Mouse (Mus musculus) kidney, postnatal 25 days (tissue): ENCODE results near the gene Tspan13.

Experiments used
- DNase-seq, 2 experiments: peaks; one replicate each; pipeline ENCODE4 v3.0.0; 2021; ENCODE audit warnings: mixed read lengths in 2 of 2

Tspan13 gene

DNA sequence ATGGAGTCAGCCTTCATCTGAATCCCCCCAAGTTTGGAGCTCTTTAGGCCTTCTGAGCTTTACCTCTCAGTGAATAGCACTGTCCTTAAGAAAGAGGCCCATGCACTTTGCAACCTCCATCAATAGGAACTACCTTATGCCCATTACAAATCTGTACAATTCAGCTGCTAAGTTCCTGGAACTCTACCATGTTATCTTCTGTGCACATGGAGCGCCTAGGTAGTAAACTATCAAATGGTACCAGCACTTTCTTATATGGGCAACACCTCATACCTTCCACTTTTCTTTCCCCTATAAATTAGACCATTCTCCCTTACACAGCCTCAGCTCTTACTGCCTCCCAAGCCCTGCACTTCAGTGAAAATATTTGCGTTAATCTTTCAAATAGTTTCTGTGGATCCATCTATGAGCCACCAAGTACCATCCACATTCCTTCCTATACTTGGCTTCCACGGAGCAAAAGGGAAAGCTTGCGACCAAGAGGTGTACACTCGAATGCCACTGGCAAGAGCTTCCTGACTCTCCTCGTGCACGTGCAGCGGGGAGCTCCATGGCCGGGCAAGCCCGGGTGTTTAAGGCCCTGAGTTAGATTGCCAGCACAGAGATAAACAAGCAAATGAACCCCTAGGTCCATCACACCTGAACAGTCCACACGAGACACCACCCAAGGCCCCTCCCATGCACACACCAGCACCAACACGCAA, 11.5 kb downstream of the Tspan13 start:
- DNase-seq, result no peak

DNA sequence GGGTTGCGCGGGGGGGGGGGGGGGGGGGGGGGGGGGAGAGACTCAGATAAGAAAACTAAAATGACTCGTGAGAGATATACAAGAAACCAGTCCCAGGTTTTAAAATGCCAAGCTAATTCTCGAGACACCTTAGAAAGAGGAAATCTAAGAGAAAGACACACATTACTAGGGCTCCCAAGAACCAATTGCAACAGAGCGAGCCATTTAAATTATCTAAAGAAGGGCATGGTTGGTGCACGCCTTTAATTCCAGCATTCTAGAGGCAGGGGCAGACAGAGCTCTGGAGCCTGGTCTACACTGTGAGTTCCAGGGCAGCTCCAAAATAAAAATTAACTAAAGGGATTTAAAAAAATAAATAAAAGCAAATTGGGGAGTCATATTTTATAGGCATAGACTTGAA, 12.6 kb downstream of the Tspan13 start:
- no peak for DNase-seq

DNA sequence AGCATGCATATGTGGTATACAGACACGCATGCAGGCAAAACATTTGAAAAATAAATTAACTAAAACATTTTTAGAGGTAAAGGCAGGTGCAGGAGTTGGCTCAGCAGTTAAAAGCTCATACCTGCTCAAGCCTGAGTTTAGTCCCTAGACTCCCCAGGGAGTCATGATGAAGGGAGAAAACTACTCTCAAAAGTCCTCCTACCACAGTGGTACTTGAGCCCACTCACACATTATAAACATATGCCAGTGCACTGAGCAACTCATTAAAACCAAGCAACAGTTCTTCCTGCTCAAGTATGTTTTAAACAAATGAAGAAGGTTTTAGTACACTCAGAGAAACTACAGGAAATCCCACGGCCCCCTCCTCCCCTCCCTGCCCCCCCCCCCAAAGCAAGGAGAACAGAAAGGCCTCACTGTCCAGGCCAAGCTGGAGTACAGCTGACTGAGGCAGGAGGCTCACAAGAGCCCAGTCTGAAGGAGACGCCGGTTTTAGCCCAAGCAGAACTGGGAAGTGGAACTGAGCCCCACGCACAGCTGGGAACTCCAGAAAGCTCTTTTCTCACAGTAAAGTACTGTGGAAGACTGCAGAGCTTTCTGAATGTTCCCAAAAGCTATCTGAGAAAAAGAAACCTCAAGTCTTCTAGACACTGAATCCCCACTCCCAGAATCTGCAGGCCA, 13.2 kb downstream of the Tspan13 start:
- DNase-seq, result no peak

- no peak for DNase-seq
Measured at GRCm38 (mm10) chr12:36027171-36027570, 15.1 kb downstream of the Tspan13 start.

DNA sequence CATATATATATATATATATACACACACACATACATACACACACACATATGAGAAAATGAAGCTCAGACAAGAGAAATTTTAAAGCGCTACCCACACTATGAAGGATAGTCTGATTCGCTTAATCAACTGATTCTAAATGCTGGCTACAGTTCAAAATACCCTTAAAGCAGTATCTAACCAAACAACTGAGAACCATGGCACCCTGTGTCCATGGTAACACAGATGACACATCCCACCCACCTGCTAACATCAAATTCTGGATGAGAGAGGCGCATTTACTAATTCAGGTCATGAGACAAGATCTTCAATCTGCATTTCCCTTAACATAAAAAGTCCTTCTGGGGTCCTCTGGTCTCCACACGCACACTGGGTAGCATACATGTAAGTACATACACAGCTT, 16.2 kb downstream of the Tspan13 start:
- no peak for DNase-seq

- DNase-seq, result no peak
Measured at GRCm38 (mm10) chr12:36020710-36021109, 21.6 kb downstream of the Tspan13 start.

DNA sequence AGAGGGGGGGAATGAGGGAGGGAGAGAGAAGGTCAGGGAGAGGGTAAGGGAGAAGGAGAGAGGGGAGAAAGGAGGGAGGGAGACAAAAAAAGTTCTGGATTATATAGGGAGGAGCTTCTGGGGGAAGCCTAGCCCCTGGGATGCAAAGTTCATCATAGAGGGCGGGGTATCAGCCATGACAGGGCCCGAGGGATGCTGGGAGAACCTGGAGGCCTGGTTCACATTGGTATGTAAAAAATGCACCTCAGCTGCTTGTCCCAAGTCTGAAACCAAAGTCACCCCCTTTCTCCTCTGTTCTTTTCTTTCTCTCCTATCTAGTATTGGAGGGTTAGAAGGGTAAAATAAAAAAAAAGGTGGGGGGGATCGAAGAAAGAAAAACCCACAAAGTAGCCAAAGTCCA, 22.2 kb downstream of the Tspan13 start:
- no peak for DNase-seq

GRCm38 (mm10) chr12:36019572-36019971, 22.7 kb downstream of the Tspan13 start:
- no peak for DNase-seq

DNA sequence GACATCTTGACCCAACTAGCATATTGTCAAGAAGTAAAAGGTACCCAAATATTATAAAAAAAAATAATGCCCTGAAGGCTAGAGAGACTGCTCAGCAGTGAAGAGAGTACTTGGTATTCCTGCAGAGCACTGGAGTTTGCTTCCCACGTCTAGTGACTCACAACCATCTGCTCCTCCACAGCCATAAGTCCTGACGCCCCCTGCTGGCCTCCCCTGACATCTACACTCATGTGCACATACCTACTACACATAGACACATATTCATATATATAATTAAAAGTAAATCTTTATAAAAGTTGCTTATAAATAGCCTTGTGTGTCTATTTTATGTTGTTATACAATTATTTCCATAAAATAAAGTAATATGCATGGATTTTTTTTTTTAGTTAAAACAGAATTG, 24.5 kb downstream of the Tspan13 start:
- no peak for DNase-seq

DNA sequence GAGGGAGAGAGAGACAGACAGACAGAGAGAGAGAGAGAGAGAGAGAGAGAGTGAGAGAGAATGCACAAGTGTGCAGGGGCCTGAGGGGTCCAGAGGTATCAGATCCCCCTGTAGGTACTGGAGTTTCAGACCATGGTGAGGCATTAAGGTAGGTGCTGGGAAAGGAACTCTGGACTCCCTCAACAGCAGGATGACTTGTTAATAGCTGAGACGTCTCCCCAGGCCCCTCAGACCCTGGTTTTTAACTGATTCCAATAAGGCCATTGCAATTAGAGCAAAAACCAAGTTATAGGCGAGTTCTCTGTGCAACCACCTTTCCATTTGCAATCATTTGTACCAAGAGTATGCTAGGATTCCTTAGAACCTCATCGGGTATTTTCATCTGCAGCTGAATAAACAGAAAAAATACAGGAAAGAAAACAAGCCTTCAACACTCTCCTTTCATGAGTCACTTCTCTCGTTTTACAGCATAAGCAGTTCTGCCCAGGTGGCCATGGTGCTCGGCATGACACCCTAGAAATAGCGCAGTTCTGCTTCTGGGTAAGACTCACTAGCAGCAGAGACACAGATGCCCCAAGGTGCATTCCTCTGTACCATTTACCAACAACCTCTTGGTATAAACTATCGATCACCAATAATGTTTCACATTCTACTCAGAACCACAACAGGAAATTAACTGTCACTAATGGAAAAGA, 28.9 kb downstream of the Tspan13 start:
- no peak for DNase-seq

GRCm38 (mm10) chr12:36008364-36009047, 33.8 kb downstream of the Tspan13 start:
- DNase-seq, result no peak

DNA sequence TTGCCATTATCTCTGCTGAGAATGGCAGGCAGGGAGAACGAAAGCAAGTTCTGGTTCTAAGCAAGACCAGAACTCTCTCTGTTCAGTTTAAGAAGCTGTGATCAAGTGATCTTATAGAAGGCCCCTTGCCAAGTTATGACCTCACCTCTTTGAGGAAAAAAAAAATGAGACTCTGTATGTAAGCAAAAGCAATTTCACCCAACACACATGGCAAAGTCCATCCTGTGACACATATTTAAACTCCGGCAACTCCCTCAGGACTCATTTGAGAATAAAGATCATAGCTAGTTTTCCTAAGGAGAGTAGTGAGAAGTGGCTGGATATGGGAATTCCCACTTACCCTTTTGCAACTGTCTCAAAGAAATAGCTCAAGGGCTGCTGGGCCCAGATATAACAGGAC, 34.7 kb downstream of the Tspan13 start:
- DNase-seq, result no peak

GRCm38 (mm10) chr12:36004714-36005113, 37.6 kb downstream of the Tspan13 start:
- peak; percentile 16 to 46 for DNase-seq

DNA sequence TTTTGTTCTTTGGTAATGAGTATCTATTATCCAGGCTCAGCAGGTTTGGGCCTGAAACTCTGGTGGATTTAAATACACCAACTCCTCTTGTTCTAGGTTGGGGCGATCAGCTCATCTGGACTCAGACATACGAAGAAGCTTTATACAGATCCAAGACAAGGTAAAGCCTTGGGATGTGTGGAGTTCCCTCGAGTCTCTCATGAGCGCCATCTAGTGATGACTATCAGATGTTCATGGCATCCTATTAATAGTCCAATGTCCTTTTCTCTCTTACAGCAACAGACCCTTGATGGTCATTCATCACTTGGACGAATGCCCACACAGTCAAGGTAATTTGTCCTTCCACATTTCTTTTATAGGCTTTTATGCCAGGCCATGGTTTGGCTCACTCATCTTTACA, 46.5 kb downstream of the Tspan13 start:
- DNase-seq, result peak in 1 of 2 experiments; percentile 60

GRCm38 (mm10) chr12:35994098-35994497, 48.2 kb downstream of the Tspan13 start:
- no peak for DNase-seq

DNA sequence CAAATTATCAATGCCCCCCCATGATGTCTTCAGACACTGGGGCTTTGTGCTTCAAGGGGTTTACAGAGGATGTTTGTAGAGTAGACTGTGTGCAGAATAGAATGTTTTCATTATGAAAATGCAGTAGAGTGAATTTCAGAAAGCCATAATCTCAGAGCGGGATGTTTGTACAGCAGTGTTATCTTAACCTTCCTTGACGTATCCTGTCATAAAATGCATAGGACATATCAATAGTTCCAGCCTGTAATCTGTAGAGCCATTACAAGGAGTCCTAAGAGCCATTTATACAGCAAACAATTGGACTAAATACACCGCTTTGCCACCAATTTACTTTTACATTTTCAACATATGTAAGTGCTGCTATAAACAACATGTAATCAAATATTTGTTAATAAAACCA, 48.7 kb downstream of the Tspan13 start:
- DNase-seq, result no peak

DNA sequence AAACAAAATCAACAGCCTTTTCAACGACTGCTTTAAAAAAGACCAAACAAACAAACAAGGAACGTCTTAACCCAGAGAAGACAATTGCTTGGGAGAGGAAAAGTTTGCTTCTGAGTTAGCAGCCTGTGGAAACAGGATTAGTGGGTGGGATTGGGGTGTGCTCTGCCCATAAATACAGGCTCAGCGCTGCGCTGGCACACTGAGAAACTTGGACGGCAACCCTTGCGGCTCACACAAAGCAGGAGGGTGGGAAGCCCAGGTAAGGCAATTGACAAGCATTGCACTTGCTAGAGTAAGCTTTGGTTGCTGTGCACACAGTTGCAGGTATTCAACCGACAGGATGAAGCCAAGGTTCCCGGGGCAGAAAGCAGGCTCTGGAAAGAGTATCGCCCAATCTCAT, 49.6 kb downstream of the Tspan13 start, which contains the start of gene Agr2:
TSS of gene Agr2 (plus strand) at position 197 of the 400 bp plus-strand sequence.
- DNase-seq, result no peak

GRCm38 (mm10) chr12:35984743-35985142, 57.6 kb downstream of the Tspan13 start:
- no peak for DNase-seq

GRCm38 (mm10) chr12:35983472-35983871, 58.8 kb downstream of the Tspan13 start:
- no peak for DNase-seq

- peak in 1 of 2 experiments; percentile 37 for DNase-seq
Measured at GRCm38 (mm10) chr12:35981732-35982360, 60.5 kb downstream of the Tspan13 start.

DNA sequence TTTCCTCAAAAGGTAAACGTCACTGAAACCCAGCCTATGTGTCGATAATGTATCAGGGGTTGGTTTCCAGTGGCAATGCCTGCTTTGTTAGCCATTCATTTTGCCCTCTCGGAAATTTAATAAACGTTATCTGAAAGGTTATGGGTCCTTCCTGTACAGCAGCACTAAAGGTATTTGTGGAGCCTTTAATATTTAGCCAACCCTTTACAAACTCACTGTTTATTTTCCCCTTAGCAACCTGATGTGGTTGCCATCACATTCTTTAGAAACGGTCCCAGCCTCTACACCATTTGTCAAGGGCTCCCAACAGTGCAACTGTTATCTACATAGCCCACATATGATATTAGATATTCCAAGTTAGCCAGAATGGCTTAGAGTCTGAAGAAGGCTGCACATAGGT, 62.7 kb downstream of the Tspan13 start:
- DNase-seq, result no peak

DNA sequence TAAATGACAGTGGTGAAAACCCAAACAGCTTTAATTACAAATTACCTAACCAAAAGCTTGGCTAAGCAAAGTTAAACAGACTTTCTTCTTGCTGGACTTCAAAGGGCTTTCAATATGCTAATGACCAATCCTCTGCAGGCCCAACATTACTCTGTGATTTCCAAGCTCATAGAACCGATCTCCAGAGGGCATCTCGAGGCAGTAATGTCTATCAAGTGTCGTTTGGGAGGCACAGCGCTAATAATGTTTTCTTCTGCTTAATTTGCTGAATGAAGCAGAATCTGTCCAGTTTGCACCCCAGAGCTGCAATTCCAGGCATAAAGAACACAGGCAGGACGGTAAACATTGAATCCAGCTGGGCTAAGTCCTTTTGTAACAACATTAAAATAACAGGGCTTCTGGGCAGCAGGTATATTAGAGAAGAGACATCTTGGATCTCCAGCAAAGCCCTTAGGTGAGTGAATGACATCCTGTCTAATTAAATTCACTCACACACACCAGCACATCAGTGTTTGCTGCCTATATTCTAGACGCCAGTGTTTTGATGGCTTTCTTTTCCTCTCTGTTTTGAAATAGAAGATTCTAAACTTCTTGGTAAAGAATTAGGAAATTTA, 64.6 kb downstream of the Tspan13 start:
- DNase-seq, result no peak
